Mouse (Mus musculus) cerebellum, adult 11-12 months (tissue): ENCODE results near the gene Cox4i2.

Experiments
- DNase-seq: peaks from one replicate; pipeline ENCODE4 v3.0.0; 2022

The Cox4i2 gene

DNA sequence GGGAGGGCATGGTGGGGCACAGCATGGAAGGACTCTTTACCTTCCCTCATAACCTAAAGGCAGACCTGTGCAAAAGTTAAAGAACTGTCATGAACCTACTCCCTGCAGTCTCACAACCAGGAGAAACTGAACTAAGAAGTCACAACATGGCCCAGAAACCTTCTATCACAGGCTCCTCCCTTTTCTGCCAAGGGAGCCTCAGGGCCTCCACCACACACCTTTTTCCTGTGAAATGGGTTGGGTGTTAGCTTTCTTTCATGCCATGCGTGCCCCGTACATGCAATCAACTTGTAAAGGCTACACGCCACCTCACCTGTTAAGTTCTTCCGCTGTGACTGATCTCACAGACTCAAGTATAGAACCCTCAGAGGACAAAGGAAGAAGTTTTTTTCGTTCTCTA lies 49.1 kb downstream of the Cox4i2 start:
- DNase-seq, result no peak

- DNase-seq, result peak; percentile 93
Measured at GRCm38 (mm10) chr2:152804408-152805110, 50.6 kb downstream of the Cox4i2 start.

DNA sequence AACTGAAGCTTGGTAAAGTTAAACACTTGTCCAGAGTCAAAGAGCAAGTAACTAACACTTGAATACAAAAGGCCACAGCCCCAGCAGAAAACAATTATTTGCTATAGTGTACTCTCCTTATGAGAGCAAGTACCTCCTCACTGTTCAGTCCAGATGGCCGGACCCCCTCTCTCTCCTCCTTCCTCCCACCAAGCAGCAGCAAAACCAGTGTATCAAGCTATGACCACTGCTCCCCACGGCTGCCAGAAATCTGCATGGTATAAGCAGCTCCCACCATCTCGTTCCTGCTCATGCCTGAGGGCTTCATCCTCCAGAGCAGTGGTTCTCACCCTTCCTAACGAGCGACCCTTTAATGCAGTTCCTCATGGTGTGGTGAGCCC lies 51.1 kb downstream of the Cox4i2 start:
- DNase-seq, result no peak

- peak; percentile 21 for DNase-seq
Measured at GRCm38 (mm10) chr2:152806037-152806436, 52.1 kb downstream of the Cox4i2 start.

- DNase-seq, result no peak
Measured at GRCm38 (mm10) chr2:152808178-152808577, 54.2 kb downstream of the Cox4i2 start.

- DNase-seq, result no peak
Measured at GRCm38 (mm10) chr2:152810158-152810941, 56.4 kb downstream of the Cox4i2 start.

DNA sequence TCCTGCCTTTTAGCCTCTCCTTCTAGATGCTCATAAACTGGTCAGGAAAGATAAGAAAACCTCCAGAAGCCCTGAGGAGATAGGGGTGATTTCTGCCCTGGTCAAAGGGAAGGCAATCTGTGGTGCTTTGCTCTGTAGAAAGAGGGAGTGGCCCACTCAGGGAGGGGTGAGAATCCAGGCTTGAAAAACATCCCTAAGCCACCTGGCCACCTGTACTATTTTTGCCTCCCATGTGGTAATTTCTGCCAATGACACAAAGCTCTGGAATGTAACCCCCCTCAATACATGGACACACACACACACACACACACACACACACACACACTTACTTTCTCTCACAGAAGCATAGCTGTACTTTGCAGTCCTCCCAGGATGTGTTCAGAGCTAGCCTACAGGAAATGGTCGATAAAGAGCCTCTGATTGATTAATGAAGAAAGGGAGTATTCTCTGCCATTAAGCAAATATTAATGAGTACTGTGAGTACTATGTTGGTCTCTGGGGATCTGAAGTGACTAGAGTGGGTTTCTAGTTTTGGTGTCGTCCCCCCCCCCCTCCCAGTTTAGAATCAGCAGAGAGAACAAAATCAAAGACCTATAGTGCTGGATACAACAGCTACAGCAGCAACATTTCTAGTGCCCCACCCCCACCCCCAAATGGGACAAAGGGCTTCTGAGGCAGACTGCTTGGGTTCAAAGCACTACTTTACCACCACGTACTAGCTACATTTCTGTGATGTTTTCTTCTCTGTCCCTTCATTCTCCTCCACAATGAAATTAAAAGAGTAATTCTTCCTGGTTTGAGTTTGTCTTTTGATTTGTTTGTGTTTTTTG lies 57.6 kb downstream of the Cox4i2 start:
- DNase-seq, result peak; percentile 63

DNA sequence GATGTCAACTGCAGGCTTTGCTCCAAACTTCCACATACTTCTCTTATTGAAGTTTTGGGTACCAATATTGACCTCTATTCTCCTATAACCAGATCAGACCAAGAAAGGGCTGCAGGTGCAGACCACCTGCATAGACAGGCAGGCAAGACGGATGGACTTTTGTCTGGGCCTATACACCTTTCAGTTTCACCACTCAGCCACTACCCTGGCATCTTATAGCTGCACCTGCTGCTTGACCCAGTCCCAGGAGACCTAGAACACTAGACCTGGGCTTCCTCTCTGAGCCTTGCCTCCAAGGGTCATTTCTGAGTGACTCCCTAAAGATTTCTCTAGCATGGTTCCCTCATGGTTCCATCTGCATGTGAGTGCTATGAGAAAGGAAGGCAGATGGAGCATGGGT lies 59.3 kb downstream of the Cox4i2 start:
- DNase-seq, result peak; percentile 18

DNA sequence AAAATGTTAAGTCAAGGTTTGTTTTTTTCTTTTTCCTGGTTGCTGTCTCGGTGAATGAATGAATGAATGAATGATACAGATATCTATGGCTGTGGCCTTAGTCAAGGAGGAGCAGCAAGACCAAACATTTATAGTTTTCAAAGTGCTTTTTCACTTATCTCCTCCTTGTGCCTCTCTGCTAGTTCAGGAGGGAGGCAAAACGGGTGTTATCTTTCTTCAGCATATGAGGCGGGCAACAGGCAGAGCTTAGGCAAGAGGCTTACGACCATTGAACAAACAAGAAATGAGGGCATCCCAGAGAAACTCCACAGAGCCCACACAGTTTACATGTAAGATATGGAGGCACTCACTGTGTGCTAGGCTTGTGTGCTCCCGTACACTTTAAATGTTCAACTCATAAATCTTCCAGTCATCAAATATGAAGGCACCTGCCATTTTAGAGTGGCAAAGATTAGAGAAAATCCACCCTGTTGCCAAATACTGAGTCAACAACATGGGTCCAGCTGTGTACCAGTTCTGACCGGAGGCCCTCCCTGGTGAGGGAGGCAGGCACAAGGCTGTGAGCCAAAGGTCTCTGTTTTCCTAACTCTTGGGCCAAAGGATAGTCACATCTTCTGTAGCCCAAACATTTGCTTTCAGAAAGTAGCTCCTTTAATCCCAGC lies 60.4 kb downstream of the Cox4i2 start:
- peak; percentile 67 for DNase-seq
